Mouse (Mus musculus): ENCODE data around the gene Cd300e. TPM values are rescaled to one million over a fixed set of nuclear protein-coding genes. Genes with fewer than 3 reads are reported as not detected.
"Not testable (repeated sequence)": the region's sequence is repeated elsewhere in the genome, so short reads cannot be mapped to it uniquely, and the experiment has no call there.

Cd300e gene
- polyA plus RNA-seq, 1 experiment from 2014 or later = not detected

- no peak overlapping the region for H3K9ac ChIP-seq
- no peak overlapping the region for H3K4me3 ChIP-seq
- H3K4me1 ChIP-seq = no peaks in the 10 kb centered on the region
- ATAC-seq (ENCODE audit: insufficient number of reproducible peaks, insufficient read depth, low FRiP score, low TSS enrichment, low read depth) = no peak
- H3K4me2 ChIP-seq = no peak overlapping the region
- H3K9me3 ChIP-seq = no peaks in the 10 kb centered on the region
- 88% methylated on average over 1 of the region's 1 CpGs for WGBS
- no peaks in the 10 kb centered on the region for H3K27me3 ChIP-seq
- H3K27ac ChIP-seq = no peak overlapping the region
- H3K36me3 ChIP-seq = no peaks in the 10 kb centered on the region
Observed at GRCm38 (mm10) chr11:115052991-115053390, 9.0 kb downstream of the Cd300e start.

GRCm38 (mm10) chr11:115052206-115052605 lies 9.8 kb downstream of the Cd300e start:
- H3K9me3 ChIP-seq = no peaks in the 10 kb centered on the region
- H3K9ac ChIP-seq = no peak overlapping the region
- ATAC-seq (ENCODE audit: insufficient number of reproducible peaks, insufficient read depth, low FRiP score, low TSS enrichment, low read depth) = no peak
- 3% methylated on average over 9 of the region's 9 CpGs for WGBS
- no peak overlapping the region for H3K27ac ChIP-seq
- no peak overlapping the region for H3K4me3 ChIP-seq
- no peak overlapping the region for H3K4me2 ChIP-seq
- no peaks in the 10 kb centered on the region for H3K27me3 ChIP-seq
- no peaks in the 10 kb centered on the region for H3K4me1 ChIP-seq
- H3K36me3 ChIP-seq = no peaks in the 10 kb centered on the region

GRCm38 (mm10) chr11:115049282-115049895 lies 12.6 kb downstream of the Cd300e start:
- H3K36me3 ChIP-seq = no peaks in the 10 kb centered on the region
- WGBS = 47% methylated on average over 3 of the region's 3 CpGs
- ATAC-seq (ENCODE audit: insufficient number of reproducible peaks, insufficient read depth, low FRiP score, low TSS enrichment, low read depth) = no peak
- H3K27ac ChIP-seq = no peak overlapping the region
- H3K9me3 ChIP-seq = no peaks in the 10 kb centered on the region
- no peaks in the 10 kb centered on the region for H3K27me3 ChIP-seq
- H3K4me1 ChIP-seq = no peaks in the 10 kb centered on the region
- H3K9ac ChIP-seq = no peak overlapping the region
- no peak overlapping the region for H3K4me3 ChIP-seq
- no peak overlapping the region for H3K4me2 ChIP-seq

- H3K4me3 ChIP-seq = no peak within 1 kb of the TSS
- WGBS = 71% methylated on average over 2 of the region's 2 CpGs
- no peaks in the 10 kb centered on the region for H3K27me3 ChIP-seq
- no peak for ATAC-seq (ENCODE audit: insufficient number of reproducible peaks, insufficient read depth, low FRiP score, low TSS enrichment, low read depth)
- no peak within 1 kb of the TSS for H3K9ac ChIP-seq
- H3K4me2 ChIP-seq = no peak within 1 kb of the TSS
- no peaks in the 10 kb centered on the region for H3K4me1 ChIP-seq
- no peaks in the 10 kb centered on the region for H3K36me3 ChIP-seq
- no peaks in the 10 kb centered on the region for H3K9me3 ChIP-seq
- H3K27ac ChIP-seq = no peak within 1 kb of the TSS
Observed at GRCm38 (mm10) chr11:115048259-115048658, 13.7 kb downstream of the Cd300e start, which contains the start of gene Cd300ld3. Gene Cd300ld3, minus strand, starts transcription at chr11:115048409.

GRCm38 (mm10) chr11:115037669-115038068 lies 24.3 kb downstream of the Cd300e start, which contains the start of gene Cd300ld5:
Gene Cd300ld5, minus strand, starts transcription at chr11:115037769.
- not testable (repeated sequence) for H3K4me3 ChIP-seq; ATAC-seq (ENCODE audit: insufficient number of reproducible peaks, insufficient read depth, low FRiP score, low TSS enrichment, low read depth); H3K4me2 ChIP-seq; H3K9me3 ChIP-seq; H3K9ac ChIP-seq; H3K4me1 ChIP-seq; H3K36me3 ChIP-seq; H3K27ac ChIP-seq; H3K27me3 ChIP-seq
- WGBS = no CpG with 5 or more reads among the region's 6 CpGs

- not testable (repeated sequence) for H3K36me3 ChIP-seq; H3K4me1 ChIP-seq; H3K4me2 ChIP-seq; H3K27ac ChIP-seq; H3K9me3 ChIP-seq; H3K27me3 ChIP-seq; H3K4me3 ChIP-seq; ATAC-seq (ENCODE audit: insufficient number of reproducible peaks, insufficient read depth, low FRiP score, low TSS enrichment, low read depth); H3K9ac ChIP-seq
- no CpG with 5 or more reads among the region's 6 CpGs for WGBS
Observed at GRCm38 (mm10) chr11:115026912-115027311, 35.1 kb downstream of the Cd300e start, which contains the start of gene Cd300ld4. Gene Cd300ld4, minus strand, starts transcription at chr11:115027012.

- ATAC-seq (ENCODE audit: insufficient number of reproducible peaks, insufficient read depth, low FRiP score, low TSS enrichment, low read depth); H3K36me3 ChIP-seq; H3K4me3 ChIP-seq; H3K9me3 ChIP-seq; H3K9ac ChIP-seq; H3K4me1 ChIP-seq; H3K4me2 ChIP-seq; H3K27ac ChIP-seq; H3K27me3 ChIP-seq: not testable (repeated sequence)
- no CpG with 5 or more reads among the region's 7 CpGs for WGBS
Observed at GRCm38 (mm10) chr11:115016093-115016492, 45.9 kb downstream of the Cd300e start, which contains the start of gene Cd300ld2. Gene Cd300ld2, minus strand, starts transcription at chr11:115016193.

GRCm38 (mm10) chr11:115004070-115004469 lies 57.9 kb downstream of the Cd300e start:
- Histone ChIP-seq H3K36me3 (no peaks in the 10 kb centered on the region), H3K4me1 (no peaks in the 10 kb centered on the region), H3K27ac (no peak overlapping the region), H3K4me2 (no peak overlapping the region), H3K9me3 (no peaks in the 10 kb centered on the region), H3K27me3 (no peaks in the 10 kb centered on the region), H3K9ac (no peak overlapping the region), H3K4me3 (no peak overlapping the region)
- WGBS = 82% methylated on average over 5 of the region's 5 CpGs
- no peak for ATAC-seq (ENCODE audit: insufficient number of reproducible peaks, insufficient read depth, low FRiP score, low TSS enrichment, low read depth)

Other genes with a start within 250 kb of the Cd300e start
- gene Gprc5c, start 211.0 kb downstream of the Cd300e start, polyA plus RNA-seq (2015; fragmentation: Nextera tagmentation; extraction: Ambion mirVana) = 44.4 and 44.8 TPM in 2 replicates
- gene Cd300a, start 172.1 kb downstream of the Cd300e start, polyA plus RNA-seq (2015; fragmentation: Nextera tagmentation; extraction: Ambion mirVana) = 1.0 and 2.3 TPM in 2 replicates
- 0.15 and 0.32 TPM in 2 replicates for gene Cd300lb, start 127.8 kb downstream of the Cd300e start, polyA plus RNA-seq (2015; fragmentation: Nextera tagmentation; extraction: Ambion mirVana)
- gene Cd300c, start 93.0 kb downstream of the Cd300e start, polyA plus RNA-seq (2015; fragmentation: Nextera tagmentation; extraction: Ambion mirVana) = not detected in 2 replicates
- 0.07 TPM in 1 of 2 replicates, not detected in the other for gene Cd300ld, start 72.3 kb downstream of the Cd300e start, polyA plus RNA-seq (2015; fragmentation: Nextera tagmentation; extraction: Ambion mirVana)
- gene Cd300c2, start 60.3 kb downstream of the Cd300e start, polyA plus RNA-seq (2015; fragmentation: Nextera tagmentation; extraction: Ambion mirVana) = 1.4 and 2.1 TPM in 2 replicates
- not detected in 2 replicates for gene Cd300ld2, start 46.0 kb downstream of the Cd300e start, polyA plus RNA-seq (2015; fragmentation: Nextera tagmentation; extraction: Ambion mirVana)
- not detected in 2 replicates for gene Cd300ld4, start 35.2 kb downstream of the Cd300e start, polyA plus RNA-seq (2015; fragmentation: Nextera tagmentation; extraction: Ambion mirVana)
- gene Cd300ld5, start 24.4 kb downstream of the Cd300e start, polyA plus RNA-seq (2015; fragmentation: Nextera tagmentation; extraction: Ambion mirVana) = not detected in 2 replicates
- not detected in 2 replicates for gene Cd300ld3, start 13.8 kb downstream of the Cd300e start, polyA plus RNA-seq (2015; fragmentation: Nextera tagmentation; extraction: Ambion mirVana)
- 0.89 and 0.98 TPM in 2 replicates for gene Rab37, start 29.3 kb upstream of the Cd300e start, polyA plus RNA-seq (2015; fragmentation: Nextera tagmentation; extraction: Ambion mirVana)
- gene Cd300lf, start 71.8 kb upstream of the Cd300e start, polyA plus RNA-seq (2015; fragmentation: Nextera tagmentation; extraction: Ambion mirVana) = 0.38 and 0.56 TPM in 2 replicates
- 28.3 and 36.0 TPM in 2 replicates for gene Slc9a3r1, start 101.2 kb upstream of the Cd300e start, polyA plus RNA-seq (2015; fragmentation: Nextera tagmentation; extraction: Ambion mirVana)
- gene Tmem104, start 125.3 kb upstream of the Cd300e start, polyA plus RNA-seq (2015; fragmentation: Nextera tagmentation; extraction: Ambion mirVana) = 11.9 and 13.9 TPM in 2 replicates
- gene Nat9, start 125.7 kb upstream of the Cd300e start, polyA plus RNA-seq (2015; fragmentation: Nextera tagmentation; extraction: Ambion mirVana) = 21.2 and 23.9 TPM in 2 replicates
- gene Grin2c, start 205.1 kb upstream of the Cd300e start, polyA plus RNA-seq (2015; fragmentation: Nextera tagmentation; extraction: Ambion mirVana) = not detected in 2 replicates
- 14.5 and 15.3 TPM in 2 replicates for gene Fdxr, start 214.9 kb upstream of the Cd300e start, polyA plus RNA-seq (2015; fragmentation: Nextera tagmentation; extraction: Ambion mirVana)
- gene Fads6, start 235.5 kb upstream of the Cd300e start, polyA plus RNA-seq (2015; fragmentation: Nextera tagmentation; extraction: Ambion mirVana) = 0.31 and 0.43 TPM in 2 replicates
- 0.20 TPM in 1 of 2 replicates, not detected in the other for gene Otop2, start 245.0 kb upstream of the Cd300e start, polyA plus RNA-seq (2015; fragmentation: Nextera tagmentation; extraction: Ambion mirVana)